ENCODE assay signal across 7 mouse cellular contexts in genomic region chr13:67609066-67609876, GRCm38 (mm10). TPM values are rescaled to one million over a fixed set of nuclear protein-coding genes. Genes with fewer than 3 reads are reported as not detected.
DNase-seq lines count a peak whose midpoint lies in the region; ATAC-seq lines count a peak whose summit lies in the region.

Zfp729b (minus strand) TSS chr13:67609707.

- H3K27me3 ChIP-seq in intestine, embryonic 16.5 days (replicated peaks; ENCODE audit: control insufficient read depth, insufficient read depth, low read length), result no peaks in the 10 kb centered on the region
- no peaks in the 10 kb centered on the region for H3K27me3 ChIP-seq in midbrain, embryonic 11.5 days (ENCODE audit: control insufficient read depth, insufficient read depth, low read length)

- peaks cover 4% of the 10 kb centered on the region for H3K4me1 ChIP-seq in intestine, embryonic 16.5 days (ENCODE audit: control insufficient read depth, insufficient read depth, low read length)
- peaks cover 3% of the 10 kb centered on the region; the same call in 1 of the 2 replicates for H3K4me1 ChIP-seq in midbrain, embryonic 11.5 days (ENCODE audit: control insufficient read depth, insufficient read depth, low read length)

- H3K36me3 ChIP-seq in intestine, embryonic 16.5 days (ENCODE audit: control insufficient read depth, insufficient read depth, low read length), result no peaks in the 10 kb centered on the region
- H3K36me3 ChIP-seq in midbrain, embryonic 11.5 days (ENCODE audit: control insufficient read depth, insufficient read depth, low read length), result no peaks in the 10 kb centered on the region

- H3K4me2 ChIP-seq in intestine, embryonic 16.5 days (ENCODE audit: low read depth, low read length), result peak within 1 kb of the TSS; percentile 62
- H3K4me2 ChIP-seq in midbrain, embryonic 11.5 days, result peak within 1 kb of the TSS; percentile 46

- peak; percentile 87 for DNase-seq in adrenal gland, adult 8-10 months
- peak; percentile 88 for DNase-seq in embryo, embryonic 9.5 days (ENCODE audit: extremely low spot score)
- DNase-seq in gastrocnemius, postnatal 4 days (ENCODE audit: low spot score in 2 of 2), result peak; percentile 73 to 87
- peak; percentile 87 to 92 for DNase-seq in left cerebral cortex, postnatal 36 days (ENCODE audit: low spot score in 2 of 2)
- peak; percentile 99 for DNase-seq in midbrain, embryonic 11.5 days (ENCODE audit: low spot score, missing footprints)
- DNase-seq in skeletal muscle tissue, adult 2 months (ENCODE audit: low read depth, low spot score), result peak; percentile 84

- intact Hi-C loops in left cerebral cortex, postnatal 36 days (cut with DNase I), result loop anchor here (1.0 kb wide), 1 partner anchor 28 kb away; the partner anchor contains the start of genes Gm49345 and Zfp729a

- WGBS in intestine, embryonic 16.5 days, result 2% methylated on average over 20 of the region's 20 CpGs
- WGBS in midbrain, embryonic 11.5 days, result 6% methylated on average over 20 of the region's 20 CpGs

- peak; percentile 98 for ATAC-seq in intestine, embryonic 16.5 days
- ATAC-seq in midbrain, embryonic 11.5 days (ENCODE audit: low FRiP score), result peak; percentile 97

- H3K27ac ChIP-seq in intestine, embryonic 16.5 days (ENCODE audit: low read length), result peak within 1 kb of the TSS; percentile 76
- H3K27ac ChIP-seq in midbrain, embryonic 11.5 days (ENCODE audit: low read depth, low read length), result no peak within 1 kb of the TSS

- H3K9me3 ChIP-seq in intestine, embryonic 16.5 days (ENCODE audit: control insufficient read depth, low read length), result peaks cover 3% of the 10 kb centered on the region
- peaks cover 2% of the 10 kb centered on the region; the same call in 1 of the 2 replicates for H3K9me3 ChIP-seq in midbrain, embryonic 11.5 days (ENCODE audit: control insufficient read depth, low read length)

- H3K4me3 ChIP-seq in intestine, embryonic 16.5 days (ENCODE audit: low read length), result peak within 1 kb of the TSS; percentile 81
- peak within 1 kb of the TSS; percentile 61 for H3K4me3 ChIP-seq in midbrain, embryonic 11.5 days (ENCODE audit: low read depth, low read length)

- H3K9ac ChIP-seq in intestine, embryonic 16.5 days (ENCODE audit: low read depth, low read length), result peak within 1 kb of the TSS; percentile 83
- H3K9ac ChIP-seq in midbrain, embryonic 11.5 days (ENCODE audit: low read length), result peak within 1 kb of the TSS; percentile 68

RNA-seq across cellular contexts. Expression of gene Zfp729b, which starts in this region (rescaled TPM):
- total RNA-seq in adrenal gland, adult 8-10 months (2022), result 10 to 100 TPM in 1 of 4 experiments, 1 to 10 TPM in 3; 6.7 to 11.0 (median 9.3) TPM
- total RNA-seq in gastrocnemius, postnatal 4 days (2021), result 1 to 10 TPM; 4.4 to 4.5 TPM
- 3.1 and 3.3 TPM in 2 replicates for polyA plus RNA-seq in intestine, embryonic 16.5 days (2015; fragmentation: Nextera tagmentation; extraction: Ambion mirVana)
- 1 to 10 TPM; 7.6 to 9.7 TPM for total RNA-seq in left cerebral cortex, postnatal 36 days (2021)
- polyA plus RNA-seq in midbrain, embryonic 11.5 days (2014; fragmentation: Nextera tagmentation; extraction: Ambion mirVana), result 4.7 and 5.3 TPM in 2 replicates
